27 mouse cellular contexts compared by ENCODE assay signal in genomic region chr6:118381234-118381633, GRCm38 (mm10). TPM values are rescaled to one million over a fixed set of nuclear protein-coding genes. Genes with fewer than 3 reads are reported as not detected.
DNase-seq lines count a peak whose midpoint lies in the region; ATAC-seq and TF ChIP-seq lines count a peak whose summit lies in the region.
"Had no signal": no experiment of that assay in that cellular context is flagged by ENCODE, and none has a peak within 500 bp of the region (broad histone marks: within the 10 kb centered on the region; RNA-seq: fewer than 3 reads in every experiment).

No protein-coding gene starts in this region.

- peaks cover 6% of the 10 kb centered on the region; the same call in 1 of the 2 replicates for H3K36me3 ChIP-seq in midbrain, embryonic 11.5 days (ENCODE audit: control insufficient read depth, insufficient read depth, low read length)
- peaks cover 12% of the 10 kb centered on the region; the same call in 1 of the 2 replicates for H3K36me3 ChIP-seq in midbrain, embryonic 16.5 days (ENCODE audit: control insufficient read depth, insufficient read depth, low read length)
- H3K36me3 ChIP-seq in limb, embryonic 10.5 days = peaks cover 43% of the 10 kb centered on the region
- H3K36me3 ChIP-seq in stomach, postnatal 0 days (ENCODE audit: control insufficient read depth, insufficient read depth, low read length) = 0 out of 2 replicates have a peak, but pooled peaks cover 5% of the 10 kb centered on the region

- TF ChIP-seq CTCF in stomach, postnatal 0 days (IDR thresholded peaks at IDR 0.05; ENCODE audit: low read depth) = no peak

- no peaks in the 10 kb centered on the region for H3K9me3 ChIP-seq in midbrain, embryonic 11.5 days (ENCODE audit: control insufficient read depth, low read length)
- no peaks in the 10 kb centered on the region for H3K9me3 ChIP-seq in midbrain, embryonic 16.5 days (replicated peaks; ENCODE audit: control insufficient read depth, low read length, poor library complexity, severe bottlenecking)
- no peaks in the 10 kb centered on the region for H3K9me3 ChIP-seq in limb, embryonic 10.5 days (replicated peaks)
- no peaks in the 10 kb centered on the region for H3K9me3 ChIP-seq in stomach, postnatal 0 days (ENCODE audit: control insufficient read depth, low read length)
- H3K9me3 ChIP-seq: embryonic facial prominence, embryonic 12.5 days; embryonic facial prominence, embryonic 15.5 days; heart, embryonic 12.5 days; heart, embryonic 15.5 days; hindbrain, embryonic 10.5 days; hindbrain, embryonic 13.5 days; intestine, embryonic 15.5 days had no signal

- no peak for ATAC-seq in midbrain, embryonic 11.5 days (ENCODE audit: low FRiP score)
- ATAC-seq in midbrain, embryonic 16.5 days = no peak
- ATAC-seq in stomach, postnatal 0 days (ENCODE audit: low FRiP score, low TSS enrichment) = peak; percentile 65
- ATAC-seq: activated CD4-positive, CD25-positive, alpha-beta regulatory T cell, adult 4 months; forebrain, embryonic 14.5 days; forebrain, postnatal 0 days; hindbrain, embryonic 16.5 days; intestine, embryonic 15.5 days had no signal

- H3K4me2 ChIP-seq in midbrain, embryonic 11.5 days = no peak overlapping the region
- H3K4me2 ChIP-seq in midbrain, embryonic 16.5 days (ENCODE audit: low read length) = no peak overlapping the region
- no peak overlapping the region for H3K4me2 ChIP-seq in stomach, postnatal 0 days (replicated peaks; ENCODE audit: low read depth)
- H3K4me2 ChIP-seq: embryonic facial prominence, embryonic 12.5 days; embryonic facial prominence, embryonic 15.5 days; heart, embryonic 12.5 days; heart, embryonic 15.5 days; hindbrain, embryonic 13.5 days; intestine, embryonic 15.5 days had no signal

- TF ChIP-seq EP300 in stomach, postnatal 0 days (optimal IDR thresholded peaks at IDR 0.05) = no peak

- no peak overlapping the region for H3K9ac ChIP-seq in midbrain, embryonic 11.5 days (ENCODE audit: low read length)
- no peak overlapping the region for H3K9ac ChIP-seq in midbrain, embryonic 16.5 days (ENCODE audit: low read depth, low read length)
- no peak overlapping the region for H3K9ac ChIP-seq in stomach, postnatal 0 days (ENCODE audit: low read length)
- H3K9ac ChIP-seq: embryonic facial prominence, embryonic 12.5 days; embryonic facial prominence, embryonic 15.5 days; forebrain, postnatal 0 days; heart, embryonic 12.5 days; heart, embryonic 15.5 days; intestine, embryonic 15.5 days had no signal

- DNase-seq in midbrain, embryonic 11.5 days (ENCODE audit: low spot score, missing footprints) = peak; percentile 44
- DNase-seq in MEL-GATA-1-ER (ENCODE audit: extremely low read depth, low read depth) = peak; percentile 34
- DNase-seq in limb, embryonic 10.5 days (ENCODE audit: low spot score) = peak; percentile 15
- DNase-seq in stomach, postnatal 0 days (ENCODE audit: low spot score) = no peak
- DNase-seq in adrenal gland, postnatal 14 days = no peak
- no peak for DNase-seq in MN1 (ENCODE audit: low spot score)
- no peak for DNase-seq in gastrocnemius, adult 18-20 months (ENCODE audit: low spot score)
- DNase-seq: adrenal gland, postnatal 10 days; cerebellum, adult 11 months; cerebellum, adult 2 months; cerebellum, adult 9-11 months; forebrain, postnatal 0 days; gastrocnemius, postnatal 25 days; heart, postnatal 10 days; heart, postnatal 36 days; kidney, adult 11 months had no signal

- 84% methylated on average over 4 of the region's 4 CpGs for WGBS in midbrain, embryonic 11.5 days
- 84% methylated on average over 4 of the region's 4 CpGs for WGBS in midbrain, embryonic 16.5 days
- WGBS in limb, embryonic 10.5 days = 83% methylated on average over 4 of the region's 4 CpGs
- 77% methylated on average over 4 of the region's 4 CpGs for WGBS in stomach, postnatal 0 days

- no peaks in the 10 kb centered on the region for H3K4me1 ChIP-seq in midbrain, embryonic 11.5 days (ENCODE audit: control insufficient read depth, insufficient read depth, low read length)
- no peaks in the 10 kb centered on the region for H3K4me1 ChIP-seq in midbrain, embryonic 16.5 days (ENCODE audit: control insufficient read depth, insufficient read depth, low read length)
- H3K4me1 ChIP-seq in limb, embryonic 10.5 days = peaks cover 12% of the 10 kb centered on the region
- no peaks in the 10 kb centered on the region for H3K4me1 ChIP-seq in stomach, postnatal 0 days (replicated peaks; ENCODE audit: control insufficient read depth, insufficient read depth)

- H3K27me3 ChIP-seq in midbrain, embryonic 11.5 days (ENCODE audit: control insufficient read depth, insufficient read depth, low read length) = no peaks in the 10 kb centered on the region
- H3K27me3 ChIP-seq in midbrain, embryonic 16.5 days (ENCODE audit: control insufficient read depth, insufficient read depth, low read depth, low read length) = no peaks in the 10 kb centered on the region
- H3K27me3 ChIP-seq in limb, embryonic 10.5 days (ENCODE audit: low read depth, poor library complexity, severe bottlenecking) = peaks cover 11% of the 10 kb centered on the region; the same call in 1 of the 2 replicates
- H3K27me3 ChIP-seq in stomach, postnatal 0 days (ENCODE audit: control insufficient read depth, insufficient read depth, low read length) = no peaks in the 10 kb centered on the region; the same call in 1 of the 2 replicates
- H3K27me3 ChIP-seq: intestine, embryonic 15.5 days had no signal

- no peak overlapping the region for H3K4me3 ChIP-seq in midbrain, embryonic 11.5 days (ENCODE audit: low read depth, low read length)
- H3K4me3 ChIP-seq in midbrain, embryonic 16.5 days (ENCODE audit: low read depth, low read length) = no peak overlapping the region
- H3K4me3 ChIP-seq in limb, embryonic 10.5 days = no peak overlapping the region
- no peak overlapping the region for H3K4me3 ChIP-seq in stomach, postnatal 0 days (ENCODE audit: low read depth, low read length)
- H3K4me3 ChIP-seq: embryonic facial prominence, embryonic 12.5 days; embryonic facial prominence, embryonic 15.5 days; heart, embryonic 12.5 days; heart, embryonic 15.5 days; hindbrain, embryonic 10.5 days; hindbrain, embryonic 13.5 days; intestine, embryonic 15.5 days had no signal

- no peak overlapping the region for H3K27ac ChIP-seq in midbrain, embryonic 11.5 days (ENCODE audit: low read depth, low read length)
- no peak overlapping the region for H3K27ac ChIP-seq in midbrain, embryonic 16.5 days (ENCODE audit: low read length)
- H3K27ac ChIP-seq in limb, embryonic 10.5 days = no peak overlapping the region
- H3K27ac ChIP-seq in stomach, postnatal 0 days (replicated peaks) = no peak overlapping the region
- H3K27ac ChIP-seq: embryonic facial prominence, embryonic 12.5 days; embryonic facial prominence, embryonic 15.5 days; heart, embryonic 15.5 days; hindbrain, embryonic 10.5 days; hindbrain, embryonic 13.5 days; intestine, embryonic 15.5 days had no signal

RNA-seq across cellular contexts. Expression of gene Bms1, which starts 38.0 kb away (rescaled TPM):
- 43.4 and 46.2 TPM in 2 replicates for polyA plus RNA-seq in midbrain, embryonic 11.5 days (2014; fragmentation: Nextera tagmentation; extraction: Ambion mirVana)
- 23.1 and 23.5 TPM in 2 replicates for polyA plus RNA-seq in midbrain, embryonic 16.5 days (2015; fragmentation: Nextera tagmentation; extraction: Ambion mirVana)
- polyA plus RNA-seq in limb, embryonic 10.5 days (2016; fragmentation: Nextera tagmentation; extraction: Ambion mirVana) = 55.6 and 58.2 TPM in 2 replicates
- 9.6 and 11.1 TPM in 2 replicates for polyA plus RNA-seq in stomach, postnatal 0 days (2015; fragmentation: Nextera tagmentation; extraction: Ambion mirVana)
- total RNA-seq in adrenal gland, postnatal 14 days (2021) = 33.8 and 37.5 TPM in 2 replicates
- 10 to 100 TPM; 24.9 to 26.3 TPM for total RNA-seq in gastrocnemius, adult 18-20 months (2021)

Comparison
In these comparisons a context has a peak if more than half of its experiments do, and no peak if none do; other contexts are left out.
1. DNase-seq: peak in midbrain, embryonic 11.5 days (single experiment), MEL-GATA-1-ER (single experiment) and limb, embryonic 10.5 days (single experiment); none in stomach, postnatal 0 days (single experiment), adrenal gland, postnatal 14 days (single experiment), MN1 (single experiment) and gastrocnemius, adult 18-20 months (single experiment).